Mouse (Mus musculus) limb, embryonic 15.5 days (tissue): ENCODE measurements around the gene Fcrl5. TPM values are rescaled to one million over a fixed set of nuclear protein-coding genes. Genes with fewer than 3 reads are reported as not detected.

Experiments used
- ATAC-seq: fragments of 200-750 bp; cut with Nextera tagmentation; 2 replicates; pipeline ENCODE4 v1.8.0; 2017; ENCODE audit warnings: low read depth, moderate TSS enrichment; ENCODE audit not compliant: insufficient number of reproducible peaks, low FRiP score, low TSS enrichment
- H3K27ac ChIP-seq: fragments of 300-500 bp; sonication (generic); 2 replicates; pipeline ENCODE4 v1.5.1; 2015; ENCODE audit warnings: moderate library complexity, mild to moderate bottlenecking, inconsistent platforms
- H3K27me3 ChIP-seq: fragments of 300-500 bp; sonication (generic); 2 replicates; pipeline ENCODE4 v1.6.1; 2015; ENCODE audit warnings: inconsistent platforms
- H3K36me3 ChIP-seq: fragments of 300-500 bp; sonication (generic); 2 replicates; pipeline ENCODE4 v1.6.1; 2015; ENCODE audit warnings: inconsistent platforms
- H3K4me1 ChIP-seq: fragments of 300-500 bp; sonication (generic); 2 replicates; pipeline ENCODE4 v1.6.1; 2015; ENCODE audit warnings: inconsistent platforms
- H3K4me2 ChIP-seq: fragments of 300-500 bp; sonication (generic); 2 replicates; pipeline ENCODE4 v1.6.1; 2015; ENCODE audit warnings: mild to moderate bottlenecking, inconsistent platforms
- H3K4me3 ChIP-seq: fragments of 300-500 bp; sonication (generic); 2 replicates; pipeline ENCODE4 v1.5.1; 2015; ENCODE audit warnings: mild to moderate bottlenecking, inconsistent platforms
- H3K9ac ChIP-seq: fragments of 300-500 bp; sonication (generic); 2 replicates; pipeline ENCODE4 v1.6.1; 2015; ENCODE audit warnings: inconsistent platforms
- H3K9me3 ChIP-seq: fragments of 300-500 bp; sonication (generic); 2 replicates; pipeline ENCODE4 v1.6.1; 2016; ENCODE audit warnings: inconsistent platforms
- WGBS: fragments of 180-500 bp; shearing (Covaris S2); methylation state at CpG from one replicate; pipeline ENCODE4 v1.1.7; 2015; 5-methylcytosine and 5-hydroxymethylcytosine counted together
- polyA plus RNA-seq: library from polyadenylated mRNA; unstranded; fragments of >200 nt; fragmentation: Nextera tagmentation; extraction: Ambion mirVana; gene quantifications from 2 replicates; pipeline ENCODE4 v1.2.1, GENCODE M21; 2015

Gene Fcrl5
- polyA plus RNA-seq, 1 experiment from 2014 or later, result not detected

DNA sequence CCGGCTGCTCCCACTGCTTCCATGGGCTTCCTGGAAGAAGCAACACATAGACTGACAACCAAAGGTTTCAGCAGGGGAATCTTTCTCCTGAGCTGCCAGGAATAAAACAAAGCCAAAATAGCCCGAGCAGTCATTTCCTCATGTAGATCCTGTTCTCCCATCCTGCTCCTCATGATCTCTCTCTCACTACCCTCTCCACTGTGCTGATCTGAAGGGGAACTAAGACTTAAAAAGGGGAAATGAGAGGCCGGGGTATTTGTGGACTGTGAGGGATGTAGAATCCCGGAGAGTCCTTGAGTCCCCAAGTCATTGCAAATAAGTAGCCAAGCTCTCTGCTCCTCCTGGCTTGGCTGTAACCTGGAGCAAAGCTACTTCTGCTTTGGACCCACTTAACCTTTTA is 85.6 kb downstream of the Fcrl5 start:
- Histone ChIP-seq H3K4me2 (no peak overlapping the region), H3K27ac (no peak overlapping the region), H3K4me3 (no peak overlapping the region), H3K36me3 (no peaks in the 10 kb centered on the region), H3K27me3 (no peaks in the 10 kb centered on the region), H3K9me3 (no peaks in the 10 kb centered on the region), H3K4me1 (peaks cover 4% of the 10 kb centered on the region), H3K9ac (no peak overlapping the region)
- 75% methylated on average over 4 of the region's 4 CpGs for WGBS
- ATAC-seq, result no peak

DNA sequence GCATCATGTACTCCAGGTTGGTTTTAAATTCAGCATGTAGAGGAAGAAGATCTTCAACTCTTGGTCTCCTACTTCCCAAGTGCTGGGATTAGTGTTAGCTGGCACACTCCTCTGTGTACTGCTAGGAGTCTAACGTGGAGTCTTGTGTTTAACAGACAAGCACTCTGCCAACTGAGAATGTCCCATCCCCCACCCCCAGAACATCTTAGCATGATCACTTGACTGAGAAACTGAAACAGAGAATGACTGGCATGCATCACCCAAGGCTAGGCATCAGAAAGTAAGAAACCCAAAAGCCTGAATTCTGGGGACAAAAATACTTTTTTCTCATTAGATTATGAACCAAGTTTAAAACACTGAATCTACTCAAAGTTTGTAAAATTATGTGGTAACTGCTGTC is 86.3 kb downstream of the Fcrl5 start:
- Histone ChIP-seq H3K36me3 (no peaks in the 10 kb centered on the region), H3K27ac (no peak overlapping the region), H3K4me2 (no peak overlapping the region), H3K4me1 (peaks cover 12% of the 10 kb centered on the region), H3K9me3 (no peaks in the 10 kb centered on the region), H3K4me3 (no peak overlapping the region), H3K9ac (no peak overlapping the region), H3K27me3 (no peaks in the 10 kb centered on the region)
- WGBS, result 36% methylated on average over 1 of the region's 1 CpGs
- ATAC-seq, result no peak

DNA sequence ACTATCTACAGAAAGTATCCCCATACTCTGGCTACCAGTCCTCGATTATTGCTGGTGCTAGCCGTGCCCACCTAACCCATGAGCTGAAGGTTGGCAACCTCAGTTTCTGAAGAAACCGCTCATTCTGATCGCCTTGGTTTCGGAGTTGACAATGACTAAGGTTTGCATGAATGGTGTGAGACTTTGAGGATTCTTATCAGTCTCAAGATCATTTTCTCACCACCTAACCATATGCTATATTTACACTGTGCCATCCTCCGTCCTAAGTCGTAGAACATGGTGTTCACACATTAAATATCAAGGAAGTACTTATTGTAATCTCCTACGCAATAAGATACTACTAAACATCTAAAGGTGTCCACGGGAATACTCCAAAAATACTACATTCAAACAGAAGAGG is 88.1 kb downstream of the Fcrl5 start:
- H3K27ac ChIP-seq, result peak overlapping the region; percentile 39; the same call in 1 of the 2 replicates
- H3K9me3 ChIP-seq, result no peaks in the 10 kb centered on the region
- no peak overlapping the region for H3K4me2 ChIP-seq
- no peaks in the 10 kb centered on the region for H3K27me3 ChIP-seq
- WGBS, result 94% methylated on average over 9 of the region's 9 CpGs
- peaks cover 8% of the 10 kb centered on the region for H3K36me3 ChIP-seq
- no peak overlapping the region for H3K4me3 ChIP-seq
- H3K9ac ChIP-seq, result no peak overlapping the region
- H3K4me1 ChIP-seq, result peaks cover 17% of the 10 kb centered on the region
- no peak for ATAC-seq

DNA sequence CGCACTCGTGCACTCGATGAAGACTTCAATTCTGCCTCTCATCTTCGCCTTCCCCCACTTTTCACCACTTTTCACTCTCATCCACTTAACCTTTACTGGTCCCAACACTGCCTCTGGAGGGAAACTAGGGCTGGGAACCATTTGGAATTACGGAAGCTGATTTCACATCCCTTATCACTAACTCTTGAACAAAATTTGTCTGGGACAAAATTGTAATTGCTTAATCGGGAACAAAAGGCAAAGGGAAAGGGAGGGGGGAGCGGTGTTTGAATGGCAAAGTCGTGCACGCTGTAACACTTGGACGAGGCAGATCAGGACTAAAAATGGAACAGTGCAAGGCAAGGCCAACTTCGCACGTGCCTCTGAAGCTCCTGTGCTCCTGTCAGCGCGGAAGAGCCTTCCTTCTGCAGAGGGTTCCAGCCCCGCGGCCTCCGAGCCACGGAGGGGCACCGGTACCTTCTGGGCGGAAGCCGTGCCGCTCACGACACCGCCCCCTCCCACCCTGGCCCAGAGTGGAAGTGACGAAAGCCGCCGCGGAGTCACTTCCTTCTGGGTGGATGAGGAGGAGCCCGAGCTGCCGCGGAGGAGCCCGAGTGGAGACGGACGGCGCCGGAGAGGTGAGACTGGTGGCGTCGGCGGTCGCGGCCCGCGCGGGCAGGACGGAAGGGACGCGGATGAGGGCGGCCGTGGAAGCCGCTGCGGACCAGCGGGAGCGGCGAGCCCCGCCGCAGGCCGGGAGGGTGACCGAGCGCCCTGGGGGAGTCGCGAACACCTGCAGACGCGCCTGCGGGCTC is 89.7 kb downstream of the Fcrl5 start, which contains the start of gene Etv3:
Gene Etv3 (plus strand): TSS at position 365 of the 794 bp plus-strand sequence.
- peak; percentile 93 for ATAC-seq

DNA sequence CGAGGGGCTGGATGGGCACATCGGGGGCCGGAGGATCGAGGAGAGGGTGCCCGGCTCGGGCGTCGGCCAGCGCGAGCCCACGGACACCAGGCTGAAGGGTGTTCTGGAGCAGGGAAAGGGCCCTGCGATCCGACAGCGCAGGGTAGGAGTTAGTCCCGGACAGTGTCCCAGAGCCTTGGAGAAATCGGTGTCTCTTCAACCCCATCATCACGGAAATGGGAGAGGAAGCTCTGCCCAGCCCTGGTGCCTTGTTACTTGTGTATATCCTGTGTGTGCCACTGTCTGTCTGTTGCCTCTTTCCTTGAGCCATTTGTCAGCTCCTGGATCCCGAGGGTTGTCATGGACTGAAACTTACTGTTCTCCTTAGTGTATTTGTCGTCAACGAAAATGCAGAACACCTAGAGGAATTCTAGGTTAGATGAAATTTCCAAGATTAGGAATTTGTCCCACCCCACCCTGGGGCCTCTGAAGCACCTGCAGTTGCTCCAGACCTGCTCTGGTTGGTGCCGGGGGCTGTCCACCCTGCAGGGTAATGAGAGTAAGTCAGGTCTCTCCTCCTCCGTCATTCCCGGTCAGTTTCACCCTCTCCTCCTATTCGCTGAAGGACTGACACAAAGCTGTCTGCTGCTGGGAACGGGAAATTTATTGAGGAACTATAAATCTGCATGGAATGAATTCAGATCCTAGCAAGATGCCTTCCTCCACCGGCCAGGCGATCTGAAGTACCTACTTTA is 90.4 kb downstream of the Fcrl5 start:
- H3K4me3 ChIP-seq, result peak overlapping the region; percentile 100

More for the DNA sequence above, 89.7 kb downstream of the Fcrl5 start, which contains the start of gene Etv3:
- peak within 1 kb of the TSS; percentile 99 for H3K9ac ChIP-seq
- peak within 1 kb of the TSS; percentile 100 for H3K4me3 ChIP-seq
- no peaks in the 10 kb centered on the region for H3K9me3 ChIP-seq
- 5% methylated on average over 61 of the region's 64 CpGs for WGBS
- no peaks in the 10 kb centered on the region for H3K27me3 ChIP-seq
- peaks cover 23% of the 10 kb centered on the region for H3K36me3 ChIP-seq
- peak within 1 kb of the TSS; percentile 67 for H3K4me2 ChIP-seq
- H3K27ac ChIP-seq, result peak within 1 kb of the TSS; percentile 92
- peaks cover 17% of the 10 kb centered on the region for H3K4me1 ChIP-seq

DNA sequence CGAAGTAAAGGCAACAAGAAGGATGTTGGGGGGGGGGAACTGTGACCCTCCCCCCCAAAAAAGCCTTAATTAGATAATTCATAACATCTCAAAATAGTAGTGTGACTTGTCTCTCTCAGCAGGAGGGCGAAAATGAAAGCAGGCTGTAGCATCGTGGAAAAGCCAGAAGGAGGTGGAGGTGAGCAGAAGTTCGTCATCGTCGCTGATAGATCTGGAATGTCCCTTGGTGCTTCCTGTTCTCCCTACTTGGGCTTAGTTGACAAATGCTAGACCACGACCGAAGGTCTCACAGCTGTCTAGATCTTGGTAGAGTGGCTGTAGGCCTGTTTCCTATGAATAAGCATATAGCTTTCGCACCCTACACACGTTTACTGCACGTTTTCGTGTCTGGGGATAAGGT is 91.6 kb downstream of the Fcrl5 start:
- Histone ChIP-seq H3K27me3 (no peaks in the 10 kb centered on the region), H3K27ac (no peak overlapping the region), H3K4me3 (0 out of 2 replicates have a peak overlapping the region, but pooled peaks have one; percentile 100), H3K36me3 (peaks cover 40% of the 10 kb centered on the region), H3K4me2 (peak overlapping the region; percentile 67), H3K4me1 (peaks cover 17% of the 10 kb centered on the region), H3K9ac (no peak overlapping the region), H3K9me3 (no peaks in the 10 kb centered on the region)
- WGBS, result 74% methylated on average over 12 of the region's 12 CpGs
- no peak for ATAC-seq

More for the DNA sequence above, 90.4 kb downstream of the Fcrl5 start:
- Histone ChIP-seq H3K27ac (peak overlapping the region; percentile 92), H3K4me2 (peak overlapping the region; percentile 67), H3K9me3 (no peaks in the 10 kb centered on the region), H3K4me1 (peaks cover 17% of the 10 kb centered on the region), H3K9ac (peak overlapping the region; percentile 99), H3K36me3 (peaks cover 30% of the 10 kb centered on the region), H3K27me3 (no peaks in the 10 kb centered on the region)
- 2% methylated on average over 27 of the region's 27 CpGs for WGBS
- ATAC-seq, result no peak

DNA sequence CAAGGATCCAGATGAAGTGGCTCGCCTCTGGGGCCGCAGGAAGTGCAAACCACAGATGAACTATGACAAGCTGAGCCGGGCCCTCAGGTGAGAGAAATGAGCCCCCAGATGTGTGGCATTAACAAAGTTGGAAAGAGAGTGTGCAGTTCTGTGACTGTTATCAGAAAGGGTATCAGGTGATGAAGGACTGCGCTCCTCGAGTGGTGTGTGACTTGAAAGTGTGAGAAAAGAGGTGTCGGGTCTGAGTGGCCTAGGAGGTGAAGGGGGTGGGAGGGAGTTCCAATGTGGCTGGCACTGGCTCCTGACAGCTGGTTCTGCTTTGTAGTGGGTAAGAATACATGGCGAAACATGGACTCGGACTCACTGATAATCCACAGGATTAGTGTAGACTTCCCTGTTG is 92.4 kb downstream of the Fcrl5 start:
- Histone ChIP-seq H3K27ac (no peak overlapping the region; the same call in 1 of the 2 replicates), H3K9ac (no peak overlapping the region), H3K9me3 (no peaks in the 10 kb centered on the region), H3K4me3 (peak overlapping the region; percentile 13; the same call in 1 of the 2 replicates), H3K4me2 (no peak overlapping the region), H3K36me3 (peaks cover 48% of the 10 kb centered on the region), H3K27me3 (no peaks in the 10 kb centered on the region), H3K4me1 (peaks cover 17% of the 10 kb centered on the region)
- no peak for ATAC-seq
- 74% methylated on average over 8 of the region's 8 CpGs for WGBS

DNA sequence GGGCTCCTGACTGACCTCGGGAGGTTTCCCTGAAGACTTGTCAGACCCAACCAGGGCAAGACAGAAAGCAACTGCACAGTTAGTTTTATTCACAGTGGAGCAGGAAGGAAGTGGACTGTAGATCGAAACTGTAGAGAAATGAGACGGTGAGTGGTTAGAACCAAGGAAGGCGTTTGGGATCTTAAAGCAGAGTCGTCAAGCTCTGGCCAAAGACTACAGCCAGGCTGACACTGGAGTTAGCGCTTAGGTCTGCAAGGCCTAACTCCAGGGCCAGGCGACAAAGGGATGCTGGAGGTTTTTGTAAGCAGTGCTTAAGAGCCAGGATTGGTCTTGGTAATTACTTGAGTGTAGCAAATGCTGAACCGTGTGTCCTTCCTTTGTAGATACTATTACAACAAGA is 93.3 kb downstream of the Fcrl5 start:
- WGBS, result 86% methylated on average over 8 of the region's 8 CpGs
- no peak overlapping the region for H3K27ac ChIP-seq
- no peak for ATAC-seq

DNA sequence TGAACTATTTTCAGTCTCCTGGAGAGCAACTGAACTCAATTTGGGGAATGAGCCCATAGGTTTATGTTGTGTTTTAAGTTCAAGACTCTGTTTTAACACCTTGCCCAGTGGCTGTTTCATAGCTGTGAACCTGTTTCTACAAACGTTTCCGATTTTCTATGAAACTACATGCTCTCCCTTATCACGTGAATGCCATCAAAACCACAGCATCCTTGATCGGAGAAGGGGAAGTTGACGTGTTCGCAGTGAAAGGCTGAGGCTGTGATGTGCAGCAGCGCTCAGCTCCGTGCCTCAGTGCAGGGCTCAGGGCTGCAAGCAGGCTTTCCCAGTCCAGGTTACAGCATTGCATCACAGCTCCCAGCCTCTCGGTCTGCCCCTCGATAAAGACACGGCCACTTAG is 94.0 kb downstream of the Fcrl5 start:
- Histone ChIP-seq H3K36me3 (peaks cover 64% of the 10 kb centered on the region), H3K9ac (no peak overlapping the region), H3K9me3 (no peaks in the 10 kb centered on the region), H3K4me3 (no peak overlapping the region), H3K4me2 (no peak overlapping the region), H3K27me3 (no peaks in the 10 kb centered on the region), H3K27ac (peak overlapping the region; percentile 8; the same call in 1 of the 2 replicates), H3K4me1 (peaks cover 17% of the 10 kb centered on the region)
- WGBS, result 70% methylated on average over 11 of the region's 11 CpGs
- ATAC-seq, result no peak

More for the DNA sequence above, 93.3 kb downstream of the Fcrl5 start:
- H3K4me2 ChIP-seq, result no peak overlapping the region
- no peaks in the 10 kb centered on the region for H3K9me3 ChIP-seq
- no peak overlapping the region for H3K9ac ChIP-seq
- no peak overlapping the region for H3K4me3 ChIP-seq
- H3K4me1 ChIP-seq, result peaks cover 17% of the 10 kb centered on the region
- no peaks in the 10 kb centered on the region for H3K27me3 ChIP-seq
- peaks cover 57% of the 10 kb centered on the region for H3K36me3 ChIP-seq

DNA sequence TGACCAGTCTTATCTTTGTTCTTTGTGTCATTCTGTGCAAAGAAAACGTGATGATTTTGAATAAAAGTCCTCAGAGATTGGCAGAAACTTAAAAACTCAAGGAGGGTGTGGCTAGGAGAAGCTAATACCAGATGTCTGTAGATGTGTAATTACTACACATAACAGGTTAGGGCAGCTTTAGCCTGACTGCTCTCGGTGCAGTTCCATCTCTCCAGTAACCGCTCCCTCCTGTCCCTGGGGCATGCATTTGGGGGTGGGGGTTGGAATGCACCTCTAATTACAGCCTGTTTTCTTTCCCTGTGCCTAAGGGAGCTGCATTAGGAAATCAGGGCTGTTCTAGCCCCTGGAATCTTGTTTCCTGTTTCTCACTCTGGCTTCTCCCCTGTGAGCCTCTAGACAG is 94.7 kb downstream of the Fcrl5 start:
- Histone ChIP-seq H3K36me3 (peaks cover 71% of the 10 kb centered on the region), H3K4me1 (peaks cover 14% of the 10 kb centered on the region), H3K9me3 (no peaks in the 10 kb centered on the region), H3K4me3 (no peak overlapping the region), H3K9ac (no peak overlapping the region), H3K4me2 (no peak overlapping the region), H3K27ac (peak overlapping the region; percentile 8), H3K27me3 (no peaks in the 10 kb centered on the region)
- 77% methylated on average over 3 of the region's 3 CpGs for WGBS
- no peak for ATAC-seq

DNA sequence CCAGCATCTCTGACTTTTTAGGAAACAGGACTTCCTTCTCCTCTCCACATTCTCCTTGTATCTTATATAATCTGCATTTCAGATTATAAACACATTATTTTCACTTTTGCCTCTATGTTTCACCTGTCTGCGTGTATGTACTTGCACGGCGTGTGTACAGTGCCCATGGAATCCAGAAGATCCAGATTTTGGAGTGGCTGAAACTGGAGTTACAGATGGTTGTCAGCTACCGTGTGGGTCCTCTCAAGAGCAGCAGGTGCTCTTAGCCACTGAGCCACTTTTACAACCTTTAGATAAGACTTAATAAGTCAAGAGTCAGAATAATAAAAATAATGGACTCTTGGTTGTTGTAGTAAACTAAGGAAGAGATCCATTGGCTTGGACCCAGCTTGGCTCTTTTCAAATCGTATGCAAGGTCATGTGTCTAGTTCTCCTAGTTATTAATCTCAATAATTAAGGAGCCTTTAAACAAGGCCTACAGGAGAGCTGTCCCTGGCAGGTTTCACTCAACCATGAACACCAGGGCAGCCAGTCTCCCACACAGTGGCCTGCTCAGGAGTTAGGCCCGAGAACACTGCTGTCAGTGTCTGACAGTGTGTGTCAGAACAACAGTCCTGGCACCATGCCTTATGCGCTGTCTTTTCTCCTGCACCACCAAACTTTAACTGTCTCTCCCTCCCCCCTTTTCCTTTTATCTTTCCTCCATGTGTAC is 98.2 kb downstream of the Fcrl5 start:
- Histone ChIP-seq H3K4me2 (no peak overlapping the region), H3K4me1 (peaks cover 2% of the 10 kb centered on the region; the same call in 1 of the 2 replicates), H3K27me3 (no peaks in the 10 kb centered on the region), H3K27ac (0 out of 2 replicates have a peak overlapping the region, but pooled peaks have one; percentile 22), H3K4me3 (no peak overlapping the region), H3K9me3 (no peaks in the 10 kb centered on the region), H3K36me3 (peaks cover 97% of the 10 kb centered on the region), H3K9ac (no peak overlapping the region)
- ATAC-seq, result no peak
- WGBS, result 81% methylated on average over 7 of the region's 7 CpGs
